Mouse (Mus musculus): ENCODE measurements around the gene Pdgfc.

DNA sequence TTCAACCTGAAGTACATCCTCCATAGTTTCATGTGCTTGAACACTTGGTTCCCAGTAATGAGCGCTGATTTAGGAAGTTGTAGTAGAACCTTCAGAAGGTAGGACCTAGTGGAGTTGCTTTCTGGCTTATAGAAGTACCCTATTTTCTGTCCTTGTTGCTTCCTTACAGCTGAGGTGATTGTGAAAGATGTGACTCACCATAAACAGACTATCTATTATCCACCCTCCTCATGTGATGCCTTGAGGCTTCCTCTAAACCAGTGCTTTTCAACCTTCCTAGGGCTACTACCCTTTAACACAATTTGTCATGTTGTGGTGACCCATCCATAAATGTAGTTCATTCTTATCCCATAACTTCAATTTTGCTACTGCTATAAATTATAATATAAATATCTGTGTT is 226.6 kb downstream of the Pdgfc start:
- TF ChIP-seq CTCF (IDR thresholded peaks at IDR 0.05; ENCODE audit: low read depth) (no peak), EP300 (optimal IDR thresholded peaks at IDR 0.05) (no peak)
